Mouse (Mus musculus): Measurements from ENCODE around the gene Prdm10. TPM values are rescaled to one million over a fixed set of nuclear protein-coding genes. Genes with fewer than 3 reads are reported as not detected.

Gene Prdm10
- 3.4 and 4.7 TPM in 2 replicates for polyA plus RNA-seq (2015; fragmentation: Nextera tagmentation; extraction: Ambion mirVana)

DNA sequence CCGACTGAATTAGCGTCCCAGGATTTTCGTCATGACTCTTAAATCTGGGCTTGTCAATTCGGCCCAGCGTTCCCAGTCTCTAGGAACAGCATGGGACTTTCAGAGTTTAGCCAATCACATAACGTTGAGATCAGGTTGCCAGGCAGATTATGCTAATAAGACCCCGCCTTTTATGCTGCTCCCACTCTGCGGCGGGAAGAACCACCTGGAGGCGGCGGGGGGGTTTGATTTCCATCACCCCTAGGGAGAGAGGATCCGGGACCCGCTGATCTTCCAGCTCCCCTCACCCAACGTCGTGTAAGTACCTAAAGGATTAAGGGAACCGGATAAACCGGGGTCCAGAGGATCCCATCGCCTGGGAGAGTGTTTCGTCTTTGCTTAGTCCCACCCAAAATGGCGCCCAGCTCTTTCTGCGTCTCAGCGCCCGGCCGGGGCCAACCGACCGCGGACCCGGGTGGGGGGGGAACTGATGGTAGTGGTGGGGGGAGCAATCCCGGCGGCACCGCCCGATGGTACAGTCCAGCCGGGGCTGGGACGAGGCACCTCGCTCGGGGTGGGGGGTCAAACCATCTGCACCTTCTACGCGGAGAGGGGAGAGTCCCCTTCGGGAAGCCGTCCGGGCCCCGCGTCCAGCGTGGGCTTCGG, at the start of gene Prdm10:
Gene Prdm10 (plus strand): TSS at position 173 of the 645 bp plus-strand sequence.

DNA sequence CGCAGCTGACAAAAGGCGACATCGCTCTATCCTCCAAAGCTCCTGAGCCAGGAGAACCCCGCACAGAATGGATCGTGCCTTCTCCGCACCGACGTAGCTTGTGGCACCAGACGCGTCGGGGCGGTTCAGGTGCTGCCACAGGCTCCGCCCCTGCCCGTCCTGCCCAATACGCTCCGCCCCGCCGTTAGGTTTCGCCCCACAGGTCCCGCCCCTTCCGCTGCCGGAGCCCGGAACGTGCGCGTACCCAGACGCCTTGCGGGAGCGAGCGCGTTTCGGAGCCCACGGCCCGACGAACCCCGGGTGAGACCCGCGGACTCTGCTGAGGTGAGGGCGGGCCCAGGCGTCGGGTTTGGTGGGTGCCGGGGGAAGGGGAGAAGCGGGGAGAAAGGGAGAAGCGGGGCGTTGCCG, 105.6 kb downstream of the Prdm10 start, which contains the start of gene Nfrkb:
Gene Nfrkb (plus strand): TSS at position 246 of the 408 bp plus-strand sequence.

Other genes starting within 250 kb of the Prdm10 start
- 4.1 and 4.2 TPM in 2 replicates for gene Zbtb44, start 249.9 kb upstream of the Prdm10 start, polyA plus RNA-seq (2015; fragmentation: Nextera tagmentation; extraction: Ambion mirVana)
- 0.70 and 0.85 TPM in 2 replicates for gene St14, start 148.7 kb upstream of the Prdm10 start, polyA plus RNA-seq (2015; fragmentation: Nextera tagmentation; extraction: Ambion mirVana)
- gene Aplp2, start 68.7 kb upstream of the Prdm10 start, polyA plus RNA-seq (2015; fragmentation: Nextera tagmentation; extraction: Ambion mirVana): 503 and 517 TPM in 2 replicates
- gene Nfrkb, start 105.7 kb downstream of the Prdm10 start, polyA plus RNA-seq (2015; fragmentation: Nextera tagmentation; extraction: Ambion mirVana): 18.6 and 19.1 TPM in 2 replicates
- 0.17 and 0.93 TPM in 2 replicates for gene Tmem45b, start 183.9 kb downstream of the Prdm10 start, polyA plus RNA-seq (2015; fragmentation: Nextera tagmentation; extraction: Ambion mirVana)

All from neural tube, postnatal 0 days (tissue).